Mouse (Mus musculus) stomach, postnatal 0 days (tissue): ENCODE measurements at regions not wholly inside any gene's neighbourhood (a gene's known extent, or its start where the extent isn't known, plus 50 kb on each side); places are given as distances from the start of the nearest gene placed in this dataset.

Experiments used
- CTCF ChIP-seq: IDR thresholded peaks from 2 replicates; pipeline ENCODE4 v1.5.1; 2016; ENCODE audit warnings: antibody characterized with exemption, low read depth, mild to moderate bottlenecking, moderate library complexity
- EP300 ChIP-seq: optimal IDR thresholded peaks from 2 replicates; pipeline ENCODE3; 2016; ENCODE audit warnings: antibody characterized with exemption

DNA sequence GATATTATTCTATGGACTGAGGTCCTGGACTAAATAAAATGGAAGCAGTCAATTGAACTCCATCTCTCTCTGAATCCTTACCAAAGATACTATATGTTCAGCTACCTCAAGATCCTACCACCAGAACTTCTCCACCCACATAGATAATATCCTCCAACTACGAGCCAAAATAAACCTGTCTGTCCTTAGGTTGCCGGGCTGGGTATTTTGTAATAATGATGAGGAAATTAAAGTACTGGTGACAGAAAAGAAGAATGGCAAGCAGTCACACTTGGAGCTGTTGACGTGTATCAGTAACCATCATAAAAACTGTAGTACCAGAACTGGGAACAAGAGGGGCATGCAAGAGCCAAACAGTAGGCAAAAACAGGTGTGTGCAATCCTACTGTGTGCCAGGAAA, 98.7 kb downstream of the Sox9 start:
- TF ChIP-seq CTCF (no peak), EP300 (no peak)
